Mouse (Mus musculus) right cerebral cortex, postnatal 14 days (tissue): ENCODE measurements around the gene Hlcs.

Experiments used
- DNase-seq: peaks from one replicate; pipeline ENCODE4 v3.0.0; 2022

The Hlcs gene

GRCm38 (mm10) chr16:94241126-94241525 is 72.2 kb downstream of the Hlcs start:
- DNase-seq, result no peak

GRCm38 (mm10) chr16:94240190-94240589 is 73.2 kb downstream of the Hlcs start:
- no peak for DNase-seq

GRCm38 (mm10) chr16:94239567-94239966 is 73.8 kb downstream of the Hlcs start:
- DNase-seq, result no peak

- peak; percentile 1 for DNase-seq
These were observed 74.2 kb downstream of the Hlcs start for GRCm38 (mm10) chr16:94239146-94239545.

GRCm38 (mm10) chr16:94237130-94237484 is 76.3 kb downstream of the Hlcs start:
- DNase-seq, result peak; percentile 5

DNA sequence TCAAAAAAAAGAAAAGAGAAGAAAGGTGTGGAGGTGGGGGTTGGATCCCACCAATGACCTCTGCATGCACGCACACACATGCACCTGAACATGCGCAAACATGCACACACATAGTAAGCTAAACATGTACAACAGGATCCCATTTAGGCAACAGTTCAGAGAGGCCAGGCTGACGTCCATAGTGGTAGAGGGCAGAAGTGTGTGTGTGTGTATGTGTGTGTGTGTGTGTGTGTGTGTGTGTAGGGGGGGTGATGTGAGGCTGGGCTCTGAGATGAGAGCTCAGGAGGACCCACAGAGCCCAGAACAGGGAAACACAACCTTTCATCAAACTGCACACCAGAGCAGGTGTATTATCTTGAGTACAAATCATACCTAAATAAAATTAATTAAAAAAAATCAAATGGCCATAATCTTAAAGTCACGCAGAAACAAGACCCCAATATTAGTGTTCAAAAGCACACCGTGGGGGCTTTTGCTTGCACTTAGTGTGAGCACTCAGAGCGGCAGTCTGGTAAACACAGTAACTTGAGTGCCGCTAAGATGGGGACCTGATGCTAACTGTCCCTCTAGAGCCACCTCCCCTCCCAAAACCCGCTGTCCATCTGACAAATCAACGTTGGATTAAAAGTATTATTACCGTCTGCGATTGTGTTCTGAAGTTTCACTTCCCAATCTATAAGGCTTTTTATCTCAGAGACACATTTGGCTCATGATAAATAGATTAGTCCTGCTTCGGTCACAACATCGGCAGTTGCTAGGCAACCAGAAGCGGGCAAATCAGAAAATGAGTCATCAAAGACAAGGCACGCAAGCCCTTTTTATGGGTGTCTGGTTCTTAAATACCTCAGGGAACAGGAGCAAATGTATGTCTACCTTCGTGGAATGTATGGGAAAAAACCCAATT is 76.9 kb downstream of the Hlcs start:
- DNase-seq, result peak; percentile 17

DNA sequence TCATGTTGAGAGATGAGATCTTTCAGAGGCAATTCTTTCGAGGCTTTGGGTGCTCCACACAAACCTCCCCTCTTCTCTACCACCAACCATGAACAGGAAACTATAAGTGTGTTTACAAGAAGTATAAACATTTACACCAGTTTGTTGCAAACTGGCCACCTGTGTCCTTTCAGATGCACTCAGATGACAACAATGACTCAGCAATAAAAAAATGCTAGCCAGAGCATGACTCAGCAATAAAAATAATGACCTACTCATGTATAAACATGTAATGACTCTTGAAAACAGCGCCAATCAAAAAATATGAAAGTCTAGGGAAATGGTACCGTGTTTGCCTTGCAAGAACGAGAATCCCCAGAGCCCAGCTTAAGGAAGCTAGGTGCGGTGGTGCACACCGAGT is 77.7 kb downstream of the Hlcs start:
- DNase-seq, result no peak

- DNase-seq, result no peak
These were observed 79.2 kb downstream of the Hlcs start for GRCm38 (mm10) chr16:94234202-94234601.

GRCm38 (mm10) chr16:94230909-94231575 is 82.3 kb downstream of the Hlcs start:
- no peak for DNase-seq

GRCm38 (mm10) chr16:94230499-94230898 is 82.9 kb downstream of the Hlcs start:
- no peak for DNase-seq

DNA sequence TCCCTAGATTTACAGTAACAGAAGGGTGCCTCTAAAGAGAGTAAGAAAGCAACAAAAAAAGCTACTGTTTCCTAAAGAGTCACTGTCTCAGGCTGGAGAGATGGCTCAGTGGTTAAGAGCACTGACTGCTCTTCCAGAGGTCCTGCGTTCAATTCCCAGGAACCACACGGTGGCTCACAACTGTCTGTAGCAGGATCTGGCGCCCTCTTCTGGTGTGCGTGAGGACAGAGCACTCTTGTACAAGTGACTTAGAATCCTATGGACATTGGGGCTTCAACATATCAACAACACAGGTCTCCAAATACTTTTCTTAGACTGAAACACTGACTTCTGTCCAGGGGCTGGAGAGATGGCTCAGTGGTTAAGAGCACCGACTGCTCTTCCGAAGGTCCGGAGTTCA is 83.5 kb downstream of the Hlcs start:
- DNase-seq, result no peak

GRCm38 (mm10) chr16:94228858-94229555 is 84.4 kb downstream of the Hlcs start:
- DNase-seq, result no peak

DNA sequence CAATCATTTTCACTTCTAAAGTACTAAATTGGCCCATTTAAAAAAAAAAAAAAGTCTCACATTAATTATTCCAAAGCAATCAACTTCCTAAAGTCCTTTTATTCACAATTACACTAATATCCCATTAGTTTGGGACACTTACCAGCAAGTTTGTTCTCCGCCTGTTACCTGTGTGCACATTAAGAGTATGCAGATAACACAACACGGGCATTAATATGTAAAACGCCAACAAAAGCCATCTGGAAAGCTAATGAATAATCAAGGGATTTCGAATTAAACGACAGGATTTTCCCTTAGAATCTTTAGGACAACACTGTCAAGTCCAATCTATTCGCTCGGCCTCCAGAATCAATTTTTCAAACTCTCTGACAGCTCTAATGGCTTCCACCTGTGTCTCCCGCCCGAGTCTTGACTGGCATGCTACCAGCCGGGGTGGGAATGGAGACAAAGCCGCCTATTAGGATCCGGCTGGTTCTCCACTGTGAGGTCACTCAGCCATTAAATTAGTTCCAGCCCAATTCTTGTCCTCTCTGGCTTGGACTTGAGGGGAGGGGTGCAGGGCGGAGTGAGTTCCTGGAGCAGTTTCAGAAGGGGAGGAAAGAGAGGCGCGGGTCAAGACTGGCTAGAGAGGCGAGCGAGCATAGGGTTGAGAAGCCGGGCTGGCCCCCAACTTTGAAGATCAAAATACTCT is 85.9 kb downstream of the Hlcs start:
- no peak for DNase-seq

GRCm38 (mm10) chr16:94223363-94223720 is 90.0 kb downstream of the Hlcs start:
- no peak for DNase-seq

DNA sequence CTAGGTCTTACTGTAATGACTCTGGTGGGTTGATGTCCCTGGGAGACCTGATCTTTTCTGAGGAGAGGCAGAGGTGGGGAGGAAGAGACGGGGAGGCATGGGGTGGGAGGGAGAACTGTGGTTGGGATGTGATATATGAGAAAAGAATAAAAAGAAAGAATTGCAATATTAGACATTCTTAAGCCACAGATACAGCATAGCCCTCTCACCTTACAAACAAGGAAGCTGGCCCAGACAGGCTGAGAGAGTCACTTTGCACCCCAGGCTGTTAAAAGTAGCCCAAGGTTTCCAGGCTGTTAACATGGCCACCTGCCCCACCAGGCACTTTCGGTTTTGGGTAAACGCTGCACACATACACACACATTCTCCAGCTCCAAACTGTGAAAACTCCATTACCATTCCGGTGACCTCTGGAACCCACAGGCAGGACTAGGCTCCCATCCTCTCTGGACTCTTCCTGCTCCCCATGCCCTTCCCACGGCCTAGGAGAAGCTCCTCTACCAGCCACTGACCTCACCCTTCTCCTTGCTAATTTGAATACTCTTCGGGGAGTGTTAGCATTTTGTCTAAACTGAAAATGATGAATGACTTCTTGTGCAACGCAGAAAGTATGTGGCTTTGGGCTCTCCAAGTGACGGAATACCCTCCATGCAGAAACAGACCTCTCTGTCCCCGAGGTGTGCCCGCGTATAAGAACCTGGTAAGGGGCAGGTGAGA is 90.6 kb downstream of the Hlcs start:
- DNase-seq, result no peak

- no peak for DNase-seq
These were observed 102.5 kb downstream of the Hlcs start for GRCm38 (mm10) chr16:94210689-94211357.

DNA sequence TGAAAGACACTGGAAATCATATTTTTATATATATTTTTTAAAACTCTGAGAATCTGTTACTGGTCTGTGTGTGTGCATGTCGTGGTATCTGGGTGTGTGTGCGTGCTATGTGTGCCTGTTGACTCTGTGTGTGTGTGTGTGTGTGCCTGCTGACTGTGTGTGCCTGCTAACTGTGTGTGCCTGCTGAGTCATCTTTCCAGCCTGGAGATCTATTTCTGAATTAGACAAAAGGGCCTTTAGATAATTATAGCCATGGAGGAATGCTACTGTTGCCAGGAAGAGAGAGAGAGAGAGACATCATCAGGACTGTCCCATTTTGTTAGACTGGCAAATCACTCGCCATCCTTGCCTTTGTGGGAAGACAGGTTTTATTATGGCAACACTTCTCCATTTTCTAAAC is 103.7 kb downstream of the Hlcs start:
- peak; percentile 28 for DNase-seq

- DNase-seq, result peak; percentile 21
These were observed 104.5 kb downstream of the Hlcs start for GRCm38 (mm10) chr16:94208826-94209225.

DNA sequence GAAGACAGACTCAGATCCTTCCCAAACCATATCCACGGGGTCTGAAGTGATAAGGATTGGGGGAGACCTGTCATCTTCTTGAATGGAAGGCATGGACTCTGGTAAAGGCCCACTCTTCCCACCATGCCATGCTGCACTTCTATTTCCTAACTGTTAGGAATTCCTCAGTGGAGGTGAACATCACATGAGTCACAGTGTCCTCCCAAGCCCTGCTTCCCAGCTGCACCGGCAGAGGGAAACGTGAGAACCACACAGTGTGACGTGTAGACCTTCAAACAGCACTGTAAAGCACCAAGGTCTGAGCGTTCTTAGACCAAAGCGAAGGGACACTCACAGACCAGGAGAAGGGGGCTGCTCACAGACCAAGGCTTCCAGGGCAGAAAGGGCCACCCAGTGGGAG is 105.2 kb downstream of the Hlcs start:
- no peak for DNase-seq

GRCm38 (mm10) chr16:94205528-94206484 is 107.6 kb downstream of the Hlcs start:
- DNase-seq, result no peak

DNA sequence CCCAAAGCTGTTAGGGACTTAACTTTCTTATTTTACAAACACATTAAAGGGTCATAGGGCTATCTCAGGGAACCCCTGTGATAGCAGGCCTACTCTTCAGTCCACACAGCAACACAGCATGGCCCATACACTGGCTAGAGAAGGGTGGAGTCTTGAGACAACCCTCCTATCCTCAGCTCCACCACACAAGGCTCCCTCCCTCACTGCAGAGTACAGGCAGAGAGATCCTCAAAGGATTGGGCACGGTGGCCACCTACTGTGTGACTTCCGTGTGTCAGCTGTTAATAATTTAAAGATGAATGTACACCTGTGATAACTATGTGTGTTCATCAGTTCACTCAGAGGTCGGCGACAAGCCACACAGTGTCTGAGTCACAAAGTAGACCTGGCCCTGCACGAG is 112.0 kb downstream of the Hlcs start:
- DNase-seq, result no peak
